Mouse (Mus musculus) liver, embryonic 14.5 days (tissue): ENCODE measurements around the gene Aldoc. TPM values are rescaled to one million over a fixed set of nuclear protein-coding genes. Genes with fewer than 3 reads are reported as not detected.
A peak's percentile ranks its signal among the peaks of the same experiment; 100 is the strongest.

Experiments used
- ATAC-seq: fragments of 200-750 bp; cut with Nextera tagmentation; 2 replicates; pipeline ENCODE4 v1.8.0; 2017; ENCODE audit warnings: moderate number of reproducible peaks, mild to moderate bottlenecking, moderate library complexity; ENCODE audit not compliant: insufficient read depth
- DNase-seq, 3 experiments: peaks; one replicate each; pipeline ENCODE4 v3.0.0-alpha.2; 2012 to 2013; ENCODE audit warnings: low read depth in 3 of 3, low spot score in 3 of 3
- H3K27ac ChIP-seq: fragments of 300-500 bp; sonication (generic); 2 replicates; pipeline ENCODE4 v1.5.1; 2014; ENCODE audit warnings: moderate library complexity, mild to moderate bottlenecking, control low read depth, inconsistent platforms
- H3K27me3 ChIP-seq: fragments of 300-500 bp; sonication (generic); 2 replicates; pipeline ENCODE4 v1.6.1; 2014; ENCODE audit warnings: mild to moderate bottlenecking, low read length, moderate library complexity; ENCODE audit not compliant: control insufficient read depth, insufficient read depth
- H3K36me3 ChIP-seq: fragments of 300-500 bp; sonication (generic); replicated peaks from 2 replicates; pipeline ENCODE4 v1.6.1; 2014; ENCODE audit warnings: low read depth; ENCODE audit not compliant: control insufficient read depth, insufficient read depth
- H3K4me1 ChIP-seq, 2 experiments: fragments of 200-500 bp in 1 of 2; fragments of 300-500 bp in 1 of 2; sonication (generic) in 1 of 2; replicated peaks; 2 replicates each; pipeline ENCODE4 v1.6.1; 2012 to 2014; ENCODE audit warnings: antibody characterized with exemption in 1 of 2, inconsistent platforms in 1 of 2, low read length in 1 of 2; ENCODE audit not compliant: control insufficient read depth in 2 of 2, insufficient read depth in 2 of 2
- H3K4me2 ChIP-seq: fragments of 300-500 bp; sonication (generic); 2 replicates; pipeline ENCODE4 v1.6.1; 2014; ENCODE audit warnings: low read depth, mild to moderate bottlenecking, control low read depth, moderate library complexity
- H3K4me3 ChIP-seq, 2 experiments: fragments of 200-500 bp in 1 of 2; fragments of 300-500 bp in 1 of 2; sonication (generic) in 1 of 2; 2 replicates each; pipeline ENCODE4 v1.5.1; 2012 to 2014; ENCODE audit warnings: low read depth in 2 of 2, low read length in 2 of 2, mild to moderate bottlenecking in 2 of 2, control low read depth in 1 of 2, inconsistent platforms in 1 of 2, moderate library complexity in 1 of 2; ENCODE audit not compliant: insufficient read depth in 1 of 2
- H3K9ac ChIP-seq: fragments of 300-500 bp; sonication (generic); replicated peaks from 2 replicates; pipeline ENCODE4 v1.6.1; 2014; ENCODE audit warnings: mild to moderate bottlenecking, control low read depth, moderate library complexity
- H3K9me3 ChIP-seq: fragments of 300-500 bp; sonication (generic); 2 replicates; pipeline ENCODE4 v1.6.1; 2016; ENCODE audit warnings: low read length, mixed read lengths; ENCODE audit not compliant: control insufficient read depth
- CTCF ChIP-seq: IDR thresholded peaks from 2 replicates; pipeline ENCODE4 v1.5.1; 2016; ENCODE audit warnings: antibody characterized with exemption, low read depth, control low read depth
- EP300 ChIP-seq: IDR thresholded peaks from 2 replicates; pipeline ENCODE4 v1.6.1; 2016; ENCODE audit warnings: antibody characterized with exemption, low read depth
- whole genome bisulfite sequencing: fragments of 180-500 bp; shearing (Covaris S2); extraction: QIAGEN DNeasy Blood & Tissue Kit; methylation state at CpG from one replicate; pipeline ENCODE4 v1.1.7; 2014; ENCODE audit not compliant: insufficient replicate concordance; 5-methylcytosine and 5-hydroxymethylcytosine counted together
- polyA plus RNA-seq, 2 experiments: library from polyadenylated mRNA; depleted of rRNA in 1 of 2; stranded (reverse) in 1 of 2; unstranded in 1 of 2; fragments of >200 nt; fragmentation: Nextera tagmentation in 1 of 2; extraction: Ambion mirVana in 1 of 2; gene quantifications; 2 replicates each; pipeline versions ENCODE4 v1.2.1 to v1.2.3; 2012 to 2014

Aldoc gene
- polyA plus RNA-seq, 2 experiments = 4.2 to 6.0 TPM

GRCm38 (mm10) chr11:78347070-78347754 lies 24.4 kb downstream of the Aldoc start:
- Histone ChIP-seq H3K27ac (no peak overlapping the region), H3K4me3 (no peak overlapping the region), H3K27me3 (no peaks in the 10 kb centered on the region), H3K9me3 (no peaks in the 10 kb centered on the region), H3K4me2 (no peak overlapping the region), H3K9ac (no peak overlapping the region), H3K36me3 (0 out of 2 replicates have a peak, but pooled peaks cover 2% of the 10 kb centered on the region), H3K4me1 (peaks cover 28 to 40% of the 10 kb centered on the region in 2 experiments)
- no peak for ATAC-seq
- DNase-seq = peak; percentile 64 to 71 (median 70)
- WGBS = 79% methylated on average over 10 of the region's 10 CpGs
- TF ChIP-seq CTCF (peak; percentile 94), EP300 (no peak)

DNA sequence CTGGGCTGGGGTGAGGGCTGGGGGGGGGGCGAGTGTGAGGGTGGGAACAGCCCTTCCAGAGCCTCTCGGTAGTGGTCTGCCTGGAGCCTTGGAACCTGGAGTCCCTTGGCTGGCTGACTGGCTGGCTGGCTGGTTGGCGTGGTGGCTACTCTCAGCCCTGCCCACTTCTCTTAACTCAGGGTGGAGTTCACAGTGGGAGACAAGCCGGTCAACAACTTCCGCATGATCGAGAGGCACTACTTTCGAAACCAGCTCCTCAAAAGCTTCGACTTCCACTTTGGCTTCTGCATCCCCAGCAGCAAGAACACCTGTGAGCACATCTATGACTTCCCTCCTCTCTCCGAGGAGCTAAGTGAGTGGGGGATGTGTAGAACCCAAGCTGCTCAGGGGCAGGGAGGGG lies 25.1 kb downstream of the Aldoc start:
- Histone ChIP-seq H3K4me2 (no peak overlapping the region), H3K27ac (no peak overlapping the region), H3K36me3 (0 out of 2 replicates have a peak, but pooled peaks cover 2% of the 10 kb centered on the region), H3K4me3 (no peak overlapping the region), H3K9me3 (no peaks in the 10 kb centered on the region), H3K4me1 (peaks cover 27 to 38% of the 10 kb centered on the region in 2 experiments), H3K9ac (no peak overlapping the region), H3K27me3 (no peaks in the 10 kb centered on the region)
- DNase-seq = no peak
- ATAC-seq = no peak
- 75% methylated on average over 8 of the region's 9 CpGs for WGBS
- TF ChIP-seq CTCF (no peak), EP300 (no peak)

DNA sequence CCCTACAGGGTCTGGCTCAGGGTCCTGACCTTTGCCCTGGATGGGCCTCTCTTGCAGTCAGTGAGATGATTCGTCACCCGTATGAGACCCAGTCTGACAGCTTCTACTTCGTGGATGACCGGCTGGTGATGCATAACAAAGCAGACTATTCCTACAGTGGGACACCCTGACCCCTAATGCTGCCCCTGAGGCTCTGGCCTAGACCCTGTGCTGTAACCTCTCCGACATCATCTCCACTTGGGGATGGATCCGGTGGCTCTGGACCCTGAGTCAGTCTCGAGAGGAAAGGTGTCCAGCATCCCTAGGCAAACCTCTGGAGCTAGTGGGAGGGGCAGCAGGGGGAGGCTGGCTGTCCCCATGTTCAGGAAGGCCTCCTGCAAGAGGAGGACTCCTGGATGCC lies 25.7 kb downstream of the Aldoc start:
- Histone ChIP-seq H3K9me3 (no peaks in the 10 kb centered on the region), H3K27ac (no peak overlapping the region), H3K36me3 (0 out of 2 replicates have a peak, but pooled peaks cover 2% of the 10 kb centered on the region), H3K4me1 (peaks cover 25 to 36% of the 10 kb centered on the region in 2 experiments), H3K4me3 (no peak overlapping the region), H3K27me3 (no peaks in the 10 kb centered on the region), H3K9ac (no peak overlapping the region), H3K4me2 (no peak overlapping the region)
- ATAC-seq = no peak
- TF ChIP-seq EP300 = no peak
- no peak for TF ChIP-seq CTCF
- no peak for DNase-seq
- 69% methylated on average over 7 of the region's 7 CpGs for WGBS

DNA sequence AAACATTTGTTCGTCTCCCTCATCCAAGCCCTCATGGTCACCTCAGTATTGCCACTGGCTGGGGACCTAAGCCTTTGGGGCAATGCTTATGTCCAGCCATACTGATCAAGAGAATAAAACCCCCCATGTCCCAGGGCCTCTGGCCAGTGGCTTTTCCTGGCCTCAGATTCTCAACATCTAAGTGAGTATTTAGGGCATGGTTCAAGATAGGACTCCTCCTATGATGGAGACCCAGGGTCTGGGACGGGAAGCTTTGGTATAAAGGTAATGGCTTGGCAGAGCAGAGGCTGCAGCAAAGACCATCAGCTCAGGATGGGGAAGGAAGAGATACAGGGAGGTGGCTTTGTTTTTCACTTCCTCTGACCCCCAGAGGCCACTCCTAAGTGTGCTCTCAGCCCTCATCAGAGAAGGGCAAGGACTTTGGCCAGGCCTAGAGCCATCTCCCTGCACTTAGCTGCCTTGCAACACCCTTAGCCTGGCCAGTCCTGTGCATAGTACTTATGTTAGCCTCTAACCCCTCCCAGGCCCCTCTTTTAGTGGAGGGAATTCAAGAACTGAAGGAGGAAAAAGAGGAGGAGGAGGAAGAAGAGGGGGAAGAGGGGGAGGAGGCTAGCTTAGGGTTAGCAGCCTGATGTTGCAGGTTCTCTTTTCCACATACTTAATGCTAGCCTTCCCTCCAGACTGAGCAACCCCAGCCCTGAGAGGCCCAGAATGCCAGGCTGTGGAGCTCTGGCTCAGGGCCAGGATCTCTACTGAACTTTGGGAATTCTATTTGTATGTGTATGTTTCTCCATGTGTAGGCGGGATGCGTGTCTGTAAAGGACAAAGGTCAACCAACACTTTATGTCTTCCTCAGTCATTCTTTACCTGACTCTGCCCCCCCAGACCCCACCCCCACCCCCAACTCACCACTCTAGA lies 26.9 kb downstream of the Aldoc start:
- 71% methylated on average over 4 of the region's 4 CpGs for WGBS
- ATAC-seq = no peak
- TF ChIP-seq EP300 (no peak), CTCF (no peak)
- Histone ChIP-seq H3K9me3 (no peaks in the 10 kb centered on the region), H3K27ac (no peak overlapping the region), H3K27me3 (no peaks in the 10 kb centered on the region), H3K4me3 (no peak overlapping the region), H3K36me3 (0 out of 2 replicates have a peak, but pooled peaks cover 2% of the 10 kb centered on the region), H3K9ac (no peak overlapping the region), H3K4me2 (no peak overlapping the region), H3K4me1 (peaks cover 16 to 27% of the 10 kb centered on the region in 2 experiments)
- DNase-seq = no peak

GRCm38 (mm10) chr11:78353081-78353480 lies 30.3 kb downstream of the Aldoc start:
- 0 out of 2 replicates have a peak, but pooled peaks cover 2% of the 10 kb centered on the region for H3K36me3 ChIP-seq
- no peak overlapping the region for H3K9ac ChIP-seq
- H3K27ac ChIP-seq = no peak overlapping the region
- TF ChIP-seq CTCF = no peak
- TF ChIP-seq EP300 = no peak
- no peaks in the 10 kb centered on the region for H3K27me3 ChIP-seq
- ATAC-seq = no peak
- H3K4me3 ChIP-seq = no peak overlapping the region
- H3K4me1 ChIP-seq = peaks cover 0 to 6% of the 10 kb centered on the region in 2 experiments; a peak in 1 of 4 replicates
- no peak overlapping the region for H3K4me2 ChIP-seq
- DNase-seq = no peak
- WGBS = 46% methylated on average over 1 of the region's 1 CpGs
- H3K9me3 ChIP-seq = no peaks in the 10 kb centered on the region
